Mouse (Mus musculus) liver, adult 2 months (tissue): ENCODE measurements at regions not wholly inside any gene's neighbourhood (a gene's known extent, or its start where the extent isn't known, plus 50 kb on each side); places are given as distances from the start of the nearest gene placed in this dataset.
A peak's percentile ranks its signal among the peaks of the same experiment; 100 is the strongest.

ENCODE experiments used
- DNase-seq: peaks from one replicate; pipeline ENCODE4 v3.0.0-alpha.2; 2011; ENCODE audit warnings: low read depth, low spot score; ENCODE audit errors: extremely low read depth
- H3K27ac ChIP-seq: fragments of 200-500 bp; replicated peaks from 2 replicates; pipeline ENCODE4 v1.5.1; 2012; ENCODE audit warnings: low read depth, mild to moderate bottlenecking, control low read depth, inconsistent platforms, low read length; ENCODE audit not compliant: insufficient read depth
- H3K27me3 ChIP-seq: fragments of 200-500 bp; 2 replicates; pipeline ENCODE4 v1.6.1; 2012; ENCODE audit warnings: mild to moderate bottlenecking, moderate library complexity, low read length, inconsistent platforms; ENCODE audit not compliant: control insufficient read depth, insufficient read depth
- H3K36me3 ChIP-seq: fragments of 200-500 bp; 2 replicates; pipeline ENCODE4 v1.6.1; 2012; ENCODE audit warnings: low read length, inconsistent platforms; ENCODE audit not compliant: control insufficient read depth, insufficient read depth
- H3K4me1 ChIP-seq: fragments of 200-500 bp; 2 replicates; pipeline ENCODE4 v1.6.1; 2011; ENCODE audit warnings: low read length; ENCODE audit not compliant: control insufficient read depth, insufficient read depth
- H3K4me3 ChIP-seq: fragments of 200-500 bp; 2 replicates; pipeline ENCODE4 v1.5.1; 2011; ENCODE audit warnings: low read depth, mild to moderate bottlenecking, control low read depth, low read length, moderate library complexity; ENCODE audit not compliant: insufficient read depth
- H3K79me2 ChIP-seq: fragments of 200-500 bp; 2 replicates; pipeline ENCODE4 v1.6.1; 2012; ENCODE audit warnings: inconsistent platforms, mild to moderate bottlenecking, low read length, moderate library complexity; ENCODE audit not compliant: control insufficient read depth, insufficient read depth
- H3K9ac ChIP-seq: fragments of 200-500 bp; 2 replicates; pipeline ENCODE4 v1.6.1; 2012; ENCODE audit warnings: low read depth, mild to moderate bottlenecking, control low read depth, inconsistent platforms, low read length
- CTCF ChIP-seq: fragments of 200-500 bp; IDR thresholded peaks from 2 replicates; pipeline ENCODE4 v1.5.1; 2011; ENCODE audit warnings: low read depth, low read length, control low read depth
- POLR2A ChIP-seq: fragments of 200-500 bp; IDR thresholded peaks from 2 replicates; pipeline ENCODE4 v1.6.1; 2011; ENCODE audit warnings: low read length, control low read depth; ENCODE audit not compliant: insufficient read depth; ENCODE audit errors: extremely low read depth
- WGBS: fragments of 180-500 bp; shearing (Covaris S2); methylation state at CpG from one replicate; pipeline ENCODE4 v1.1.7; 2018; 5-methylcytosine and 5-hydroxymethylcytosine counted together

DNA sequence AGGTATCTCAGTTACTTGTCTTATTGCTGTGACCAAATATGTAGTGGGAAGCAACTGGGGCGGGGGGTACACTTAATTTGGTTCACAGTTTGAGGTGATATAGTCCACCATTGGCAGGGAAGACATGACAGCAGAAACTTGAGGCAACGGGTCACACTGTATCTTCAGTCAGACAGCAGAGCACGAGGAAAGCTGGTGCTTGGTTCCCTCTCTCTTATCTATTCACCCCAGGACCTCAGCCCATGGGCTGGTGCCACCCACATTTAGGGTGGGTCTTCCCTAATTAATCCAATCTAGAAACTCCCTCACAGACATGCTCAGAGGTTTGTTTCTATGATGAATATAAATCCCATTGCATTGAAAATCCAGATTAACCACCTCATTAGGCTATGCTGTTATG is 56.5 kb downstream of the Otud1 start:
- H3K27me3 ChIP-seq = no peaks in the 10 kb centered on the region
- WGBS = 71% methylated on average over 3 of the region's 3 CpGs
- no peak for DNase-seq
- no peak overlapping the region for H3K4me3 ChIP-seq
- no peak overlapping the region for H3K27ac ChIP-seq
- TF ChIP-seq CTCF (no peak), POLR2A (no peak)
- no peaks in the 10 kb centered on the region for H3K36me3 ChIP-seq
- no peak overlapping the region for H3K9ac ChIP-seq
- H3K79me2 ChIP-seq = no peaks in the 10 kb centered on the region
- peaks cover 4% of the 10 kb centered on the region; the same call in 1 of the 2 replicates for H3K4me1 ChIP-seq

GRCm38 (mm10) chr2:19715564-19716238 is 58.1 kb downstream of the Otud1 start:
- WGBS = 17% methylated on average over 11 of the region's 11 CpGs
- H3K4me3 ChIP-seq = peak overlapping the region; percentile 17; the same call in 1 of the 2 replicates

GRCm38 (mm10) chr2:19716388-19716787 is 58.8 kb downstream of the Otud1 start:
- TF ChIP-seq POLR2A (no peak), CTCF (no peak)
- Histone ChIP-seq H3K27me3 (no peaks in the 10 kb centered on the region), H3K79me2 (no peaks in the 10 kb centered on the region), H3K4me1 (peaks cover 4% of the 10 kb centered on the region; the same call in 1 of the 2 replicates), H3K27ac (no peak overlapping the region), H3K36me3 (no peaks in the 10 kb centered on the region), H3K4me3 (0 out of 2 replicates have a peak overlapping the region, but pooled peaks have one; percentile 17), H3K9ac (no peak overlapping the region)
- WGBS = 42% methylated on average over 5 of the region's 5 CpGs
- no peak for DNase-seq

More at GRCm38 (mm10) chr2:19715564-19716238, 58.1 kb downstream of the Otud1 start:
- peak; percentile 87 for DNase-seq
- H3K27me3 ChIP-seq = no peaks in the 10 kb centered on the region
- H3K36me3 ChIP-seq = no peaks in the 10 kb centered on the region
- H3K9ac ChIP-seq = no peak overlapping the region
- H3K4me1 ChIP-seq = peaks cover 4% of the 10 kb centered on the region; the same call in 1 of the 2 replicates
- TF ChIP-seq CTCF (peak; percentile 74), POLR2A (no peak)
- H3K79me2 ChIP-seq = no peaks in the 10 kb centered on the region
- no peak overlapping the region for H3K27ac ChIP-seq

GRCm38 (mm10) chr2:19726085-19726484 is 68.5 kb downstream of the Otud1 start:
- Histone ChIP-seq H3K9ac (no peak overlapping the region), H3K36me3 (no peaks in the 10 kb centered on the region), H3K27ac (no peak overlapping the region), H3K4me1 (no peaks in the 10 kb centered on the region), H3K27me3 (no peaks in the 10 kb centered on the region), H3K4me3 (no peak overlapping the region), H3K79me2 (no peaks in the 10 kb centered on the region)
- DNase-seq = no peak
- TF ChIP-seq CTCF (no peak), POLR2A (no peak)
- WGBS = 89% methylated on average over 6 of the region's 6 CpGs

DNA sequence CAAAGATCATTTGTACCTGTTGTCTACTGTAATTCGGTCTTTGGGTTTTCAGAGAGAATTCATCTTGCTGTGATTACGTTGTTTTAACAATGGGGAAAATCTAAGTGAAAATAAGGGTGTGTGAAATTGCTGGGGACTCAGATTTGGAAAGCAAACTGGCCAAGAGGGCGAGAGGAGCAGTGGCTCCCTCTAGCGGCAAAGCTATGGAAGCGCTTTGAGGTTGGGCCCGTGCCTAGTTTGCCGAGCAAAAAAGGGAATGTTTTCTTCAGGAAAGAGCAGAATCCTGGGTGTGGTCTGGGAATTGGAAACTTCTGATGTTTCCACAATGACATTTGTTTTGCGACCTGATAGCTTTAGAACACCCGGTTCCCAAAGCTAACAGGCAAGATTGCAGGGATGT is 69.4 kb downstream of the Otud1 start:
- Histone ChIP-seq H3K27me3 (no peaks in the 10 kb centered on the region), H3K9ac (no peak overlapping the region), H3K36me3 (no peaks in the 10 kb centered on the region), H3K27ac (no peak overlapping the region), H3K79me2 (no peaks in the 10 kb centered on the region), H3K4me3 (no peak overlapping the region), H3K4me1 (no peaks in the 10 kb centered on the region)
- 13% methylated on average over 9 of the region's 9 CpGs for WGBS
- DNase-seq = peak; percentile 27
- TF ChIP-seq CTCF (peak; percentile 94), POLR2A (no peak)
